Comparison of ENCODE assay signal across 17 mouse cellular contexts in genomic region chr17:48064196-48064843, GRCm38 (mm10). TPM values are rescaled to one million over a fixed set of nuclear protein-coding genes. Genes with fewer than 3 reads are reported as not detected.
DNase-seq lines count a peak whose midpoint lies in the region; ATAC-seq and TF ChIP-seq lines count a peak whose summit lies in the region.
"Had no signal": no experiment of that assay in that cellular context is flagged by ENCODE, and none has a peak within 500 bp of the region (broad histone marks: within the 10 kb centered on the region; RNA-seq: fewer than 3 reads in every experiment).

No protein-coding gene starts in this region.

- H3K4me3 ChIP-seq in hindbrain, embryonic 10.5 days: no peak overlapping the region
- no peak overlapping the region for H3K4me3 ChIP-seq in hindbrain, embryonic 11.5 days (ENCODE audit: low read depth, low read length)
- H3K4me3 ChIP-seq in embryonic facial prominence, embryonic 13.5 days: no peak overlapping the region
- no peak overlapping the region for H3K4me3 ChIP-seq in limb, embryonic 11.5 days (ENCODE audit: low read depth, low read length)
- H3K4me3 ChIP-seq in lung, adult 2 months (replicated peaks; ENCODE audit: extremely low read depth, low read depth, low read length): no peak overlapping the region
- H3K4me3 ChIP-seq: heart, embryonic 10.5 days; megakaryocyte, embryonic 14.5 days; neural tube, embryonic 12.5 days had no signal

- no peak overlapping the region for H3K9ac ChIP-seq in hindbrain, embryonic 11.5 days (ENCODE audit: low read depth, low read length)
- H3K9ac ChIP-seq in embryonic facial prominence, embryonic 13.5 days: no peak overlapping the region
- no peak overlapping the region for H3K9ac ChIP-seq in limb, embryonic 11.5 days (ENCODE audit: low read length)
- H3K9ac ChIP-seq: neural tube, embryonic 12.5 days had no signal

- no peaks in the 10 kb centered on the region for H3K36me3 ChIP-seq in hindbrain, embryonic 10.5 days
- no peaks in the 10 kb centered on the region for H3K36me3 ChIP-seq in hindbrain, embryonic 11.5 days (ENCODE audit: control insufficient read depth, insufficient read depth, low read length)
- H3K36me3 ChIP-seq in embryonic facial prominence, embryonic 13.5 days: no peaks in the 10 kb centered on the region
- no peaks in the 10 kb centered on the region for H3K36me3 ChIP-seq in limb, embryonic 11.5 days (ENCODE audit: control insufficient read depth, insufficient read depth, low read length)
- H3K36me3 ChIP-seq: G1E; heart, embryonic 10.5 days; neural tube, embryonic 12.5 days had no signal

- no peak for TF ChIP-seq CTCF in lung, adult 2 months (IDR thresholded peaks at IDR 0.05; ENCODE audit: insufficient read depth, low read length)

- TF ChIP-seq POLR2A in lung, adult 2 months (IDR thresholded peaks at IDR 0.05; ENCODE audit: borderline replicate concordance, extremely low read depth, low read depth, low read length): no peak

- no peaks in the 10 kb centered on the region for H3K9me3 ChIP-seq in hindbrain, embryonic 10.5 days
- no peaks in the 10 kb centered on the region for H3K9me3 ChIP-seq in hindbrain, embryonic 11.5 days (ENCODE audit: control insufficient read depth, low read length)
- H3K9me3 ChIP-seq in embryonic facial prominence, embryonic 13.5 days: no peaks in the 10 kb centered on the region
- no peaks in the 10 kb centered on the region for H3K9me3 ChIP-seq in limb, embryonic 11.5 days (ENCODE audit: control insufficient read depth, low read length)
- H3K9me3 ChIP-seq: heart, embryonic 10.5 days; megakaryocyte, embryonic 14.5 days; neural tube, embryonic 12.5 days had no signal

- ATAC-seq in hindbrain, embryonic 11.5 days (ENCODE audit: low FRiP score): no peak
- ATAC-seq in embryonic facial prominence, embryonic 13.5 days (ENCODE audit: insufficient number of reproducible peaks, insufficient read depth, low FRiP score, low TSS enrichment, low read depth): peak; percentile 59; the same call in 1 of the 2 replicates
- ATAC-seq in limb, embryonic 11.5 days (ENCODE audit: insufficient number of reproducible peaks, low FRiP score, low TSS enrichment, low read depth): peak; percentile 58

- H3K27ac ChIP-seq in hindbrain, embryonic 10.5 days: 0 out of 2 replicates have a peak overlapping the region, but pooled peaks have one; percentile 3
- H3K27ac ChIP-seq in hindbrain, embryonic 11.5 days (ENCODE audit: low read depth, low read length): no peak overlapping the region
- H3K27ac ChIP-seq in embryonic facial prominence, embryonic 13.5 days: peak overlapping the region; percentile 91
- peak overlapping the region; percentile 79 for H3K27ac ChIP-seq in limb, embryonic 11.5 days (replicated peaks; ENCODE audit: low read depth, low read length)
- H3K27ac ChIP-seq: heart, embryonic 10.5 days; neural tube, embryonic 12.5 days had no signal

- no peak overlapping the region for H3K4me2 ChIP-seq in hindbrain, embryonic 11.5 days (replicated peaks; ENCODE audit: low read depth, low read length)
- peak overlapping the region; percentile 41 for H3K4me2 ChIP-seq in embryonic facial prominence, embryonic 13.5 days
- H3K4me2 ChIP-seq in limb, embryonic 11.5 days (ENCODE audit: low read depth, severe bottlenecking): no peak overlapping the region; the same call in 1 of the 2 replicates
- H3K4me2 ChIP-seq: neural tube, embryonic 12.5 days had no signal

- peaks cover 18% of the 10 kb centered on the region for H3K27me3 ChIP-seq in hindbrain, embryonic 10.5 days (ENCODE audit: insufficient read depth, poor library complexity, severe bottlenecking)
- H3K27me3 ChIP-seq in hindbrain, embryonic 11.5 days (ENCODE audit: control insufficient read depth, insufficient read depth, low read length): no peaks in the 10 kb centered on the region
- peaks cover 7% of the 10 kb centered on the region; the same call in 1 of the 2 replicates for H3K27me3 ChIP-seq in embryonic facial prominence, embryonic 13.5 days
- no peaks in the 10 kb centered on the region for H3K27me3 ChIP-seq in limb, embryonic 11.5 days (ENCODE audit: control insufficient read depth, insufficient read depth, low read length)
- H3K27me3 ChIP-seq: neural tube, embryonic 12.5 days had no signal

- H3K4me1 ChIP-seq in hindbrain, embryonic 10.5 days (replicated peaks): peaks cover 20% of the 10 kb centered on the region
- H3K4me1 ChIP-seq in hindbrain, embryonic 11.5 days (replicated peaks; ENCODE audit: control insufficient read depth, insufficient read depth, low read length): peaks cover 2% of the 10 kb centered on the region; the same call in 1 of the 2 replicates
- peaks cover 44% of the 10 kb centered on the region for H3K4me1 ChIP-seq in embryonic facial prominence, embryonic 13.5 days
- H3K4me1 ChIP-seq in limb, embryonic 11.5 days (ENCODE audit: control insufficient read depth, insufficient read depth, low read length): peaks cover 18% of the 10 kb centered on the region
- peaks cover 2% of the 10 kb centered on the region for H3K4me1 ChIP-seq in lung, adult 2 months (ENCODE audit: control insufficient read depth, insufficient read depth, low read length)
- H3K4me1 ChIP-seq: megakaryocyte, embryonic 14.5 days had no signal

- 50% methylated on average over 10 of the region's 10 CpGs for WGBS in hindbrain, embryonic 10.5 days
- WGBS in hindbrain, embryonic 11.5 days: 40% methylated on average over 10 of the region's 10 CpGs
- WGBS in embryonic facial prominence, embryonic 13.5 days: 16% methylated on average over 10 of the region's 10 CpGs
- WGBS in limb, embryonic 11.5 days: 27% methylated on average over 10 of the region's 10 CpGs
- WGBS in lung, adult 2 months: 44% methylated on average over 10 of the region's 10 CpGs

- no peak for DNase-seq in hindbrain, embryonic 10.5 days (ENCODE audit: low spot score)
- DNase-seq in hindbrain, embryonic 11.5 days (ENCODE audit: low spot score): no peak
- peak; percentile 48 for DNase-seq in brain, adult 2 months (ENCODE audit: low read depth, low spot score)
- DNase-seq in limb, embryonic 11.5 days (ENCODE audit: low spot score): peak; percentile 60
- no peak for DNase-seq in right cerebral cortex, postnatal 25 days
- no peak for DNase-seq in cerebellum, postnatal 4 days (ENCODE audit: low spot score in 2 of 2)
- DNase-seq in lung, adult 2 months: no peak
- DNase-seq: cerebellum, adult 2 months; kidney, adult 18-20 months; lung, adult 18-20 months; thymus, adult 2 months had no signal

RNA-seq across cellular contexts. Expression of gene 1700067P10Rik, which starts 24.8 kb away (rescaled TPM):
- polyA plus RNA-seq in hindbrain, embryonic 10.5 days (2016; fragmentation: Nextera tagmentation; extraction: Ambion mirVana): 0.14 and 0.20 TPM in 2 replicates
- not detected in 2 replicates for polyA plus RNA-seq in hindbrain, embryonic 11.5 days (2014; fragmentation: Nextera tagmentation; extraction: Ambion mirVana)
- polyA plus RNA-seq in embryonic facial prominence, embryonic 13.5 days (2015; fragmentation: Nextera tagmentation; extraction: Ambion mirVana): not detected in 2 replicates
- polyA plus RNA-seq in limb, embryonic 11.5 days (2014; fragmentation: Nextera tagmentation; extraction: Ambion mirVana): not detected in 2 replicates
- polyA plus RNA-seq in lung, adult 2 months (2012; rRNA removed): not detected in 2 replicates
- polyA plus RNA-seq: C2C12; G1E; heart, embryonic 10.5 days; neural tube, embryonic 12.5 days had no signal

RNA-seq across cellular contexts. Expression of gene 1700122O11Rik, which starts 26.2 kb away (rescaled TPM):
- polyA plus RNA-seq in hindbrain, embryonic 10.5 days (2016; fragmentation: Nextera tagmentation; extraction: Ambion mirVana): not detected in 2 replicates
- polyA plus RNA-seq in hindbrain, embryonic 11.5 days (2014; fragmentation: Nextera tagmentation; extraction: Ambion mirVana): not detected in 2 replicates
- polyA plus RNA-seq in embryonic facial prominence, embryonic 13.5 days (2015; fragmentation: Nextera tagmentation; extraction: Ambion mirVana): not detected in 2 replicates
- polyA plus RNA-seq in limb, embryonic 11.5 days (2014; fragmentation: Nextera tagmentation; extraction: Ambion mirVana): not detected in 2 replicates
- polyA plus RNA-seq in lung, adult 2 months (2012; rRNA removed): not detected in 2 replicates
- polyA plus RNA-seq: C2C12; cerebellum, adult 2 months; G1E; heart, embryonic 10.5 days; neural tube, embryonic 12.5 days; thymus, adult 2 months had no signal

Comparison
In these comparisons a context has a peak if more than half of its experiments do, and no peak if none do; other contexts are left out.
1. DNase-seq: peak in brain, adult 2 months (single experiment) and limb, embryonic 11.5 days (single experiment); none in hindbrain, embryonic 10.5 days (single experiment), hindbrain, embryonic 11.5 days (single experiment), right cerebral cortex, postnatal 25 days (single experiment), cerebellum, postnatal 4 days (0 of 2) and lung, adult 2 months (single experiment).